Mouse (Mus musculus): Measurements from ENCODE around the gene Rnaseh2c.
A peak's percentile ranks its signal among the peaks of the same experiment; 100 is the strongest.

Gene Rnaseh2c

DNA sequence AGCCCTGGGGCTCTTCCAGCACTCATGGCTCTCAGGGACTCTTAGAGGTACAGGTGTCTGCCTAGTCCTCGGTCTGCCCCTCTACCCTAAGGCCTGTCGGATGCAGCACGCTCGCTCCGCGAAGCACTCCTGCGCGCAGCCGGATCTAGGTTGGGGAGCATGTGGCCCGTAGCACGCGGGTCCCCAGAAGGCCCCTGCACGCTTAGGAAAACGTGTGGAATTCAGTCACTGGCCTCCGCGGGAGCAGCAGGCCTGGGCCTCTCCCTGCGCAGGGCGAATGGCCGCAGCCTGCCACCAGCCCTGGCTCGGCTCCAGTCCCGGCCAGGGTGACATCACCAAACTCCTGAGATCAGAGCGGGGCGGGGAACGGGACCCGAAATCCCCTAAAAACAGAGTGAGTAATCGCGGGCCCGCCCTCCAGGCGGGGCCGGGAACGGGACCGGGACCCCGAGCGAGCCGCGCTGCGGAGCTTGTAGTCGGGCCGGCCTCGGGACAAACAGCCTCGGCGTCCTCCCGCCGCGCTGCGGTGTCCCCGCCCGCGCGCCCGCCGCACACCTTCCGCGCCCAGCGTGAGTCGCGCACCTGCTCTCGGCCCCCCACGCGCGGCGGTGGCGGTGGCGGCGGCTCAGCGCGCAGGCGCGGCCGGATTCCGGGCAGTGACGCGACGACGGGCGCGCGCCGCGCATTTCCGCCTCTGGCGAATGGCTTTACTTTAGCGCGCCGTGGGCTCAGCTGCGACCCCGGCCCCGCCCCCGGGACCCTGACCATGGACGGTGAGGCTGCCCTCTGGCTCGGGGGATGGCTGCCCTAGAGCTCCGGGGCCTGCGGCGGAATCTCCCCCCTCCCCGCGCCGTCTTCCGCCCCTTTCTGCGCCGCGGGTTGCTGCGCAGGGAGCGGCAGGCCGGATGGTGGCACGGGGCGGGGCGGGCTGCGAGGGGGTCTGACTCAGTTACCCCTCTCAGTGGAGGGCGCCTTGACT, 35.7 kb downstream of the Rnaseh2c start, which contains the start of gene Rela:
Gene Rela, plus strand, starts transcription at position 415 of the 979 bp plus-strand sequence.
- peak; percentile 96 for DNase-seq

DNA sequence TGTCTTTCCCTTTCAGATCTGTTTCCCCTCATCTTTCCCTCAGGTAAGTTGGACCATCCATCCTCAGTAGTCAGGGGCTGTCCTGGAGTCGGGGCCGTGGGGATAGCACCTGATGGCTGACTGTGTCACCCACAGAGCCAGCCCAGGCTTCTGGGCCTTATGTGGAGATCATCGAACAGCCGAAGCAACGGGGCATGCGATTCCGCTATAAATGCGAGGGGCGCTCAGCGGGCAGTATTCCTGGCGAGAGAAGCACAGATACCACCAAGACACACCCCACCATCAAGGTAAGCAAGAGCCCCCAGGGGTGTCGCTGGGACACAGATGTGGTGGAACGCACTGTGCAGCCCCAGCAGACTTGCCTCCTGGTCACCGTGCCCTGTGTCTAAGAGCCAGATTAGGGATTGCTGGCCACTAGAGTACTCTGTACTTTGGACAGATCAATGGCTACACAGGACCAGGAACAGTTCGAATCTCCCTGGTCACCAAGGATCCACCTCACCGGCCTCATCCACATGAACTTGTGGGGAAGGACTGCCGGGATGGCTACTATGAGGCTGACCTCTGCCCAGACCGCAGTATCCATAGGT, 36.8 kb downstream of the Rnaseh2c start:
- no peak for DNase-seq

DNA sequence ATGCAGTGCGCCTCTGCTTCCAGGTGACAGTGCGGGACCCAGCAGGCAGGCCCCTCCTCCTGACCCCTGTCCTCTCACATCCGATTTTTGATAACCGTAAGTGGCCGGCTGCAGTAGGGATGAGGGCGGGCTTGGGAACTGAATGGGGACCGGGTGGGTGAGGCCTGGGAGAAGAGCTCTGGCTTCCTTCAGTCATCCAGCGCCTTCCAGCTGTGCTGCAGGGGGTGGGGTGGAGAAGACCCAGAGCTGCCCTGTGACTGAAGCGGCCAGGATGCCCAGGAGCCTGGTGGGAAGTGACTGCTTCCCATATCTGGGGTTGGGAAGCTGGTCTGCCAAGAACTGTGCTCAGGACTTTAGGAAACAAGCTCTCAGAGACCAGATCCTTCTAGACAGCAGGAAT, 38.7 kb downstream of the Rnaseh2c start:
- no peak for DNase-seq

DNA sequence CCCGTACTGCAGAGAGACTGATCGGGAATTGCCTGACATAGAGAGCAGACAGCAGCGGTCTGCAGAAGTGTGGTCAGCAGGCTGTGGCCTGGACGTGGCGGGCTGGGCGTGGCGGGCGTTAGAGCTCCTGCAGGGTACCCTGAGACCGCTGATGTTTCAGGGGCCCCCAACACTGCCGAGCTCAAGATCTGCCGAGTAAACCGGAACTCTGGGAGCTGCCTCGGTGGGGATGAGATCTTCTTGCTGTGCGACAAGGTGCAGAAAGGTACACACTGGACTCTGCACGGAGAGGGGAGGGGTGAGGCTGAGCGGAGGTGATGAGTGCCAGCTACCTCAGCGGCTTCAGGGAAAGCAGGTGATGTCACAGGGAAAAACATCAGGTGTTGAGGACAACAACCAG, 39.3 kb downstream of the Rnaseh2c start:
- DNase-seq = no peak

DNA sequence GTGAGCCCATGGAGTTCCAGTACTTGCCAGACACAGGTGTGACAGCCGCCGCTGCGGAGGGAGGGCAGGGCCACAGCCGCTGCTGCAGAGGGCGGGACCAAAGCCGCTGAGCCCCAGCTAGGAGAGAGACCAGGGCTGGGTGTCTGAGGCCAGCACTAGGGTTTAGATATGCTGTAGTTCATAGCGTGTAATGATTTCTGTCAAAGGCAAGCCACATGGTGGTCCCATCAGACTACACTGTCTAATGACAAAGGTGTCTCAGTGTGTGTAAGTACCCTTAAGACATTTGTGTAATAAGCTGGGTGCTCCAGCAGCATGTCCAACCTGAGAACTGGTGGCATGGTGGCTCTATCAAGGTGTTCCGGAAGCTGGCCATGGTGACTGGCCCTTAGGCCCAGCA, 40.0 kb downstream of the Rnaseh2c start:
- no peak for DNase-seq

DNA sequence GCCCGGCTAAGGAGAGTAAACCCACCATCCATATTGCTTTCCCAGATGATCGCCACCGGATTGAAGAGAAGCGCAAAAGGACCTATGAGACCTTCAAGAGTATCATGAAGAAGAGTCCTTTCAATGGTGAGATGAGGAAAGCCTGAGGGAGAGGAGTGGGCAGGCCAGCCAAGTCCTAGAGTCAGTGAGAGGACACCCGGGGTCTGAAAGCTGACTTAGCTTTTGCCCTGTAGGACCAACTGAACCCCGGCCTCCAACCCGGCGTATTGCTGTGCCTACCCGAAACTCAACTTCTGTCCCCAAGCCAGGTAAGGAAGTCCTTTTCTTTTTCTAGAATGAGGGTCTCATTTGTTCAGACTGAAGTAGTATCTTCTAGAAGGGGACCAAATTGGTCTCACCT, 43.6 kb downstream of the Rnaseh2c start:
- DNase-seq = no peak

DNA sequence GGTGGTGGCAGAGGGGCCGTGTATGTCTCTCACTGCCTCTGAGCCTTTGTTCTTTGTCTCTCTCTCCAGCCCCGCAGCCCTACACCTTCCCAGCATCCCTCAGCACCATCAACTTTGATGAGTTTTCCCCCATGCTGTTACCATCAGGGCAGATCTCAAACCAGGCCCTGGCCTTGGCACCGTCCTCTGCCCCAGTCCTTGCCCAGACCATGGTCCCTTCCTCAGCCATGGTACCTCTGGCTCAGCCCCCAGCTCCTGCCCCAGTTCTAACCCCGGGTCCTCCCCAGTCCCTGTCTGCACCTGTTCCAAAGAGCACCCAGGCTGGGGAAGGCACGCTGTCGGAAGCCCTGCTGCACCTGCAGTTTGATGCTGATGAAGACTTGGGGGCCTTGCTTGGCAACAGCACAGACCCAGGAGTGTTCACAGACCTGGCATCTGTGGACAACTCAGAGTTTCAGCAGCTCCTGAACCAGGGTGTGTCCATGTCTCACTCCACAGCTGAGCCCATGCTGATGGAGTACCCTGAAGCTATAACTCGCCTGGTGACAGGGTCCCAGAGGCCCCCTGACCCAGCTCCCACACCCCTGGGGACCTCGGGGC, 45.2 kb downstream of the Rnaseh2c start:
- DNase-seq = no peak

DNA sequence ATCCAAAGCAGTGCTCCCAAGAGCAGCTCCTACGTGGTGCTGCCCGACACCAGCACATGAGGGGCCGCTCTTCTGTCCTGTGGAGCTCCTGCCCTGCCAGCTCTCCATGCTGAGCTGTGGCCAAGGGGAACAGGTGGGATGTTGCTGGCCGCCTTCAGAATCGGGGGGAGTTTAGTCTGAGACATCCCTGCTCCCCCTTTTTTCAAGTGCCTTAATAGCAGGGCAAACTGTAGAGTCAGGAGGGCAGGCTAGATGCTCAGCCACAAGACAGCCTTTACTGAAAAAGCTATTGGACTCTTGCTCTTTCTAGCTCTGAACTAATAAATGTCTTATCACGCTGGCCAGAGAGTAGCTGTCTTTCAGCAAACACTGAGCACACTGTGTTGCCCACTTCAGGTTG, 46.1 kb downstream of the Rnaseh2c start:
- no peak for DNase-seq

DNA sequence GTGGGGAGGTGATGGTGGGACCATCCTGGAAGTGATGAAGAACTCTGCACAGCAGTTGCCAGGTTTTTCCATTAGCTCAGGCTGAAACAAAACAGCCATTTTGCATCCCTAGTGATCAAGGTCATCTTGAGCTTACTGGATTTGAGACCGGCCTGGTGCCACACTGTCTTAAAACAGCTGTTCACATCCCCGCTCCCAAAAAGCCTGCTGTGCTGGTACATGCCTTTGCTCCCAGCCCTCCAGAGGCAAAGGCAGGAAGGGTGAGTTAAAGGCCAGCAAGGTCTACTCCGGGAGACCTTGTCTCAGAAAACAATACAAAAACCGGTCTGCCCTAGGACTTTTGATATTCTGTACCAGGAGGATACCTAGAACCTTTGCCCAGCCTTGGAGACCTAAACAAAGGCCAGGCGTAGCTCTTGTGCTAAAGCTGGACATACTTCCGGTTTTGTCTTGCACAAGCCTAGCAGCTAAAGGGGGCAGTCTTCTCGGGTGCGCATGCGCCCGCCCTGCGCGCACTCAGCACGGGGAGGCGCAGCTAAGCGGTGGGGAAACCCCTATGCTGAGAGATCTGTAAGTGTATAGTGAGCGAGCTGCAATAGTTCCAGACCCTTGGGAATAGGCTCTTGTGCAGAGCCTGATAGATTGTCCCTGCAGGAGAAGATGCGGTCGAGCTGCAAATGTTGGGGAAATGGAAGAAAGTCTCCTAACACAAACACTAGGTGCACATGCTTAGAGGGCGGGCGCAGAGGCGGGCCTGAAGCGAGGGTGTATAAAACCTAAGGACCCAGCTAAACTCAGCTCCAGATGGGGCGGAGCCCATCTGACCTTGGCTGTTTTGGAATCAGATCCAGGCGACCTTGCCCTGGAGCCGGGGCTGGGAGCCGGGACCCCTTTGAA, 47.0 kb downstream of the Rnaseh2c start:
- DNase-seq = peak; percentile 91

DNA sequence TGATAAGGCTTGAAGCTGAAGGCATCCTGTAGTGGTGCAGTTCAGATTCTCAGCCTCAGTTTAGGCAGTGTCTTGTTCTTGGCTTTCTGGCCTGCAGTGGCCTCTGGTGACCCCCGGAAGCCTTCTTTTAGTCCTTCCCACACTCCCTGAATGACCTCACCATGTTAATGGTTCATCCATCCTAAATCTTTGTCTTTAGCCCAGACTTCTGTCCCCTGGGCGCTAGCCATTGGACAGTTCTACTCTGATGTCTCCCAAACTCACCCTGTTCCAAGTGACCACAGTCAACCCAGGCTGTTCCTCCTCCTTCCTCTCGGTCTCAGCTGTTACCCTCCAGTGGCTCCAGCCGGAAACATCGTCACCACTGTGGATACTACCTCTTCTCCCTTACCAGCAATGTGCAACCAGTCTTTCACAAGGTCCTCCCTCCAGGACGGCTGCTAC, 47.6 kb downstream of the Rnaseh2c start:
- DNase-seq = peak; percentile 58

DNA sequence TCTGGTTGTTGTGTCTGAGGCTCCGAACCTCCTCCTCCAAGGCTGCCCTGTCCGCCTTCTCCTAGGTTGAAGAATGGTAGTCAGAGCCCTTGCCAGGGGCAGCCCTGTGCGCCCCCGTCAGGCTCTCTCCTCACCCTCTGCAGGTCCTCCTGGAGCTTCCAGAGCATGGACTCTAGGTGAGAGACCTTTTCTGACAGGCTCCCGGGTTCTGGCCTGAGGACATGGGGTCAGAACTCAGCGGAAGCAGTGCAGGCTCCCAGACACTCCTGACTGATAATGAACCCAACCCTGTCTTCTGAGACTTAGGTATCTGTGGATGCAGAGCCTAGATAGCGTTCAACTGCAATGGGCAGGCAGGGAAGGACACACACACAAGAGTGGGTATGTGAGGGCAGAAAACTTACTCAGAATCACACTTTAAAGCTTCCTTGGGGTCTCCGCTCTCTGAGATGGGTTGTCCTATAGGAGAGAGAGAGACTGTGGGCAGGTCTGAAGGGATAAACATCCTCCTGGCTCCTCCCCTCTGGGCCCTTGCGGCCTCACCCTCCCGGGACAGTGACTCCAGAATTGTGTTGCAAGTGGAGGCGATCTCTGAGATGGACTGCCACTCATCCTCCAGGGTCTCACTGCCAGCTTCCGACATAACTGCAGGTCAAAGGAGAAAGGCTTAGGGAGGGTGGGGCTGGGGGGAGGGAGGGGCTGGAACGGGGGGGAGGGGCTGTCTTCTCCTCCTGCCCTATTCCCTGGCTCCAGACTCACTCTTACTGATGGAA, 50.0 kb downstream of the Rnaseh2c start:
- DNase-seq = no peak

DNA sequence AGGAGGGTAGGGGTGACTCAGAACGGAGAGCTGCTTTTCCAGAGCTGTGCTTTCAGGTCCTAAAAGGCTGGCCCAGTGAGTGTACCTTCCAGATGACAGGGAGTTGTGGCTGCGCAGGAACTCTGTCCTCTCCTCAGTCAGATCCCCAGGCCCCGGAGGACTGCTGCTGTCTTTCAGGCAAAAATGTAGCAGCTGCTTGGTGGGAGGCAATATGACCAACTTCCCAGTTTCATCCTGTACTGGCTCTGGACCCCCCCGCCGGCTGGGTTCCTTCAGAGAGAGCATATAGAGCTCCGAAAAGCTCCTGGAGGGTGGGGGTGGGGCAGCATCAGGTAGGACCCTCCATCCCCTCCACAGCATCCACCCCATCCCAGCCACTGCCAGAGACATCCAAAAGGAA, 50.9 kb downstream of the Rnaseh2c start:
- DNase-seq = no peak

DNA sequence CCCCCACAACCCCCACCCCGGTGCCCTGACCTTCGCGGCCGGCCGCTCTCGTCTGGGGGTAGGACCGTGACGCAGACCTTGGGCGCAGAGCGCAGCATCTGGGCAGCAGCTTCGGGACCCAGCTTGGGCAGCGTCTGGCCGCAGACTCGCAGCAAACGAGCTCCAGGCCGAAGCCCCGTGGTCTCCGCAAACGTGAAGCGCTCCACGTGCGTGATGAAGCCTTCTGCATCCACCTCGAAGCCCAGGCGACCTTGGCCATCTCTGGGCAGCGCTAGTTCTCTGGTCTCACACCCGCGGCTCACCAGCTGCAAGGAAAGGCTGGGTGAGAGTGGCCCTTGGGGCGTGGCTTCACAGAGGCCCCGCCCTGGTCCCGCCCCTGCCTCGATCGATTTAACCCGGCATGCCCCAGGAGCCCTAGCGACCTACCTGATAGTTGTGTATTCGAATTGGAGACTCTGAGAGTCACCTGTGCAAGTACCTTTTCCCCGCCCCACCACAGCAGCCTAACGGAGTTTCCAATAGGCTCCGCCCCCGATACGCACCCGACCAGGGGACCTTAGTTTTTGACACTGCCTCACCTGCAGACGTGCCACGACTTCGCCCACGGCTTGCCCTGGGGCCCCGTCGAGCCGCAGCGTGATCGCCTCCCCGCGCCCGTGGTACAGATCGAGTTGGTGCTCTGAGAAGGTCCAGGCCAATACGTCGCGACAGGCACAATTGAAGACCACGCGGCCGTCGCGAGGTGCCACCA, 52.5 kb downstream of the Rnaseh2c start:
- DNase-seq = peak; percentile 32

DNA sequence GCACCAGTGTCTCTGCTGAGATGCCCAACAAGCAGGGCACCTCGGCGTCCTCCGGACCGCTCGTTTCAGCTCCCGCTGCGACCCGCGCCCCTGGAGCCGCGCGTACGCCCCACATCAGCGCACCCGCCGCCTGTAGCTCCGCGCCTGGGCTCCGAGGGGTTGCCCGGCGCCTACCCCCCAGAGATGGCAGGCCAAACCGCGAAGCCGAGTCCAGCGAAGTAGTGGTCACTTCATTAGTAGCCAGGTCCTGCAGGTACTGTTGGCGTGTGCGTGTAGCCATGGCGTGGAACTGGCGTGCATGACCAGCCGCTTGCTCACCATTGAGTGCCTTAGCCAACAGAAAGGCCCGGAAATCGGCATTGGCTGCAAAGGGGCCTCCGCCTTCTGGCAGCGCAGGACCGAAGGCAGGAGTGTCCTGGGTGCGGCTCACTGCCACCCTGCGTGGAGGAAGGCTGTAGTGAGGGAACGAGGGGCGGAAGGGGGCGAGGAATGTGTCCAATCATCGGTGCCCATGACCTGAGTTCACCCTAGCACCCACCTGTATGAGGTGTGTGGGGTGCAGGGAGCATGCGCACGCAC, 53.1 kb downstream of the Rnaseh2c start:
- no peak for DNase-seq

Measured in lung, postnatal 36 days (tissue).